Mouse (Mus musculus) kidney, postnatal 14 days (tissue): ENCODE measurements around the gene Wipi2.

Experiments
- DNase-seq: peaks from one replicate; pipeline ENCODE4 v3.0.0; 2022; ENCODE audit warnings: mixed read lengths

Wipi2 gene

GRCm38 (mm10) chr5:142630224-142630623 is 2.7 kb downstream of the Wipi2 start:
- DNase-seq = no peak

GRCm38 (mm10) chr5:142637823-142638222 is 10.3 kb downstream of the Wipi2 start:
- no peak for DNase-seq

GRCm38 (mm10) chr5:142640088-142640487 is 12.6 kb downstream of the Wipi2 start:
- peak; percentile 79 for DNase-seq

- DNase-seq = peak; percentile 30
Measured at GRCm38 (mm10) chr5:142641331-142642051, 14.0 kb downstream of the Wipi2 start.

GRCm38 (mm10) chr5:142648162-142648561 is 20.7 kb downstream of the Wipi2 start:
- no peak for DNase-seq

- DNase-seq = no peak
Measured at GRCm38 (mm10) chr5:142649460-142650050, 22.1 kb downstream of the Wipi2 start.

- no peak for DNase-seq
Measured at GRCm38 (mm10) chr5:142650390-142650789, 22.9 kb downstream of the Wipi2 start.

- no peak for DNase-seq
Measured at GRCm38 (mm10) chr5:142650794-142651497, 23.4 kb downstream of the Wipi2 start.

- DNase-seq = no peak
Measured at GRCm38 (mm10) chr5:142652266-142652665, 24.8 kb downstream of the Wipi2 start.

- no peak for DNase-seq
Measured at GRCm38 (mm10) chr5:142660656-142661434, 33.3 kb downstream of the Wipi2 start.

- DNase-seq = no peak
Measured at GRCm38 (mm10) chr5:142667921-142668320, 40.4 kb downstream of the Wipi2 start.

- no peak for DNase-seq
Measured at GRCm38 (mm10) chr5:142668556-142669263, 41.2 kb downstream of the Wipi2 start.

GRCm38 (mm10) chr5:142669726-142670125 is 42.2 kb downstream of the Wipi2 start:
- DNase-seq = no peak

- no peak for DNase-seq
Measured at GRCm38 (mm10) chr5:142673082-142673481, 45.6 kb downstream of the Wipi2 start.

- DNase-seq = no peak
Measured at GRCm38 (mm10) chr5:142678141-142678571, 50.7 kb downstream of the Wipi2 start.

GRCm38 (mm10) chr5:142679065-142679464 is 51.6 kb downstream of the Wipi2 start:
- DNase-seq = no peak

GRCm38 (mm10) chr5:142681911-142682310 is 54.4 kb downstream of the Wipi2 start:
- DNase-seq = no peak

- DNase-seq = no peak
Measured at GRCm38 (mm10) chr5:142682529-142682928, 55.0 kb downstream of the Wipi2 start.

GRCm38 (mm10) chr5:142688866-142689265 is 61.4 kb downstream of the Wipi2 start:
- no peak for DNase-seq

GRCm38 (mm10) chr5:142690343-142690742 is 62.8 kb downstream of the Wipi2 start:
- DNase-seq = no peak

- no peak for DNase-seq
Measured at GRCm38 (mm10) chr5:142692248-142692647, 64.8 kb downstream of the Wipi2 start, which contains the start of gene Slc29a4. Slc29a4 (plus strand) TSS chr5:142692512.
